Mouse (Mus musculus) lung, postnatal 0 days (tissue): Measurements from ENCODE around the gene Nlrx1.

Experiments
- CTCF ChIP-seq: IDR thresholded peaks from 2 replicates; pipeline ENCODE4 v1.5.1; 2016; ENCODE audit warnings: antibody characterized with exemption, mild to moderate bottlenecking
- EP300 ChIP-seq: IDR thresholded peaks from 2 replicates; pipeline ENCODE4 v1.6.1; 2016; ENCODE audit warnings: antibody characterized with exemption, mild to moderate bottlenecking, control low read depth

DNA sequence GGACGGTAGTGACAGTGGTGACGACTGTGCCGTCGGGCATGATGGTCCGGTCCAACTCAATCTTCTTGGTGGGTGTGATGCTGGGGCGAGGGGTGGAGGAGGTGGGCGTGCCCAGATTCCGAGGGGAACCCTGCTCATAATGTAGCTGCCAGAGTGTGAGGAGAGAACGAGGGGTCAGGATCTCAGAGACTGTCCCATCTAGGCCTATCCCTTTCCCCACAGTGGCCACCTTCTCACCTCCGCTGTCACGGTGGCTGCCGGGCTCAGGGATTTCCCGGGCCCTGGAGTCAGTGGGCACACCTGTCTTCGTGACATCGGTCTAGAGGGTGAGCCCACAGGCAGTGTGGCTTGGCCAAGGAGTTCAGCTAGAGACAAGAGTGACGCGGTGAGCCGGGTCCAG lies 46.5 kb upstream of the Nlrx1 start:
- TF ChIP-seq EP300: no peak
- no peak for TF ChIP-seq CTCF
